12 mouse cellular contexts compared by ENCODE assay signal in genomic region chr12:91642426-91643093, GRCm38 (mm10). TPM values are rescaled to one million over a fixed set of nuclear protein-coding genes. Genes with fewer than 3 reads are reported as not detected.
DNase-seq lines count a peak whose midpoint lies in the region; ATAC-seq and TF ChIP-seq lines count a peak whose summit lies in the region.
"Had no signal": no experiment of that assay in that cellular context is flagged by ENCODE, and none has a peak within 500 bp of the region (broad histone marks: within the 10 kb centered on the region; RNA-seq: fewer than 3 reads in every experiment).

No protein-coding gene starts in this region.

- H3K4me1 ChIP-seq in forebrain, embryonic 11.5 days (replicated peaks; ENCODE audit: control insufficient read depth, insufficient read depth, low read length) = peaks cover 5% of the 10 kb centered on the region; the same call in 1 of the 2 replicates
- peaks cover 20% of the 10 kb centered on the region for H3K4me1 ChIP-seq in hindbrain, embryonic 13.5 days (replicated peaks)
- H3K4me1 ChIP-seq in midbrain, embryonic 16.5 days (ENCODE audit: control insufficient read depth, insufficient read depth, low read length) = peaks cover 17% of the 10 kb centered on the region

- no peak for TF ChIP-seq CTCF in layer of hippocampus, adult 2 months (conservative IDR thresholded peaks at IDR 0.05)

- peak overlapping the region; percentile 51; the same call in 1 of the 2 replicates for H3K27ac ChIP-seq in layer of hippocampus, adult 2 months
- peak overlapping the region; percentile 61 for H3K27ac ChIP-seq in forebrain, embryonic 11.5 days (ENCODE audit: low read depth, low read length)
- H3K27ac ChIP-seq in hindbrain, embryonic 13.5 days = peak overlapping the region; percentile 83
- 0 out of 2 replicates have a peak overlapping the region, but pooled peaks have one; percentile 26 for H3K27ac ChIP-seq in midbrain, embryonic 16.5 days (ENCODE audit: low read length)

- 0 out of 2 replicates have a peak, but pooled peaks have one; percentile 8 for ATAC-seq in forebrain, embryonic 11.5 days (replicated peaks; ENCODE audit: low FRiP score)
- ATAC-seq in hindbrain, embryonic 13.5 days (ENCODE audit: low FRiP score) = peak; percentile 58
- ATAC-seq in midbrain, embryonic 16.5 days = no peak
- ATAC-seq: intestine, embryonic 16.5 days had no signal

- no peaks in the 10 kb centered on the region for H3K27me3 ChIP-seq in forebrain, embryonic 11.5 days (ENCODE audit: control insufficient read depth, insufficient read depth, low read length)
- H3K27me3 ChIP-seq in hindbrain, embryonic 13.5 days = no peaks in the 10 kb centered on the region
- no peaks in the 10 kb centered on the region for H3K27me3 ChIP-seq in midbrain, embryonic 16.5 days (ENCODE audit: control insufficient read depth, insufficient read depth, low read depth, low read length)

- H3K9ac ChIP-seq in forebrain, embryonic 11.5 days (ENCODE audit: low read length) = no peak overlapping the region
- H3K9ac ChIP-seq in hindbrain, embryonic 13.5 days = peak overlapping the region; percentile 35; the same call in 1 of the 2 replicates
- no peak overlapping the region for H3K9ac ChIP-seq in midbrain, embryonic 16.5 days (ENCODE audit: low read depth, low read length)

- WGBS in forebrain, embryonic 11.5 days = 78% methylated on average over 12 of the region's 12 CpGs
- WGBS in hindbrain, embryonic 13.5 days = 52% methylated on average over 12 of the region's 12 CpGs
- 54% methylated on average over 12 of the region's 12 CpGs for WGBS in midbrain, embryonic 16.5 days

- H3K9me3 ChIP-seq in forebrain, embryonic 11.5 days (ENCODE audit: control insufficient read depth, low read length) = no peaks in the 10 kb centered on the region
- no peaks in the 10 kb centered on the region for H3K9me3 ChIP-seq in hindbrain, embryonic 13.5 days
- H3K9me3 ChIP-seq in midbrain, embryonic 16.5 days (replicated peaks; ENCODE audit: control insufficient read depth, low read length, poor library complexity, severe bottlenecking) = no peaks in the 10 kb centered on the region

- intact Hi-C loops in heart, postnatal 10 days (cut with DNase I) = no loop called here

- no peak for DNase-seq in layer of hippocampus, adult 2 months (ENCODE audit: low spot score in 2 of 2)
- DNase-seq in layer of hippocampus, adult 9-10 months (ENCODE audit: low spot score) = no peak
- DNase-seq in forebrain, embryonic 11.5 days (ENCODE audit: low spot score) = no peak
- DNase-seq in heart, postnatal 10 days = no peak
- no peak for DNase-seq in kidney, postnatal 4 days
- no peak for DNase-seq in adrenal gland, postnatal 36 days
- DNase-seq: B cell, adult 2 months; cerebellum, adult 11-12 months; heart, postnatal 14 days had no signal

- no peak overlapping the region for H3K4me2 ChIP-seq in forebrain, embryonic 11.5 days (ENCODE audit: low read depth, low read length, severe bottlenecking)
- no peak overlapping the region for H3K4me2 ChIP-seq in hindbrain, embryonic 13.5 days
- no peak overlapping the region for H3K4me2 ChIP-seq in midbrain, embryonic 16.5 days (ENCODE audit: low read length)

- H3K36me3 ChIP-seq in forebrain, embryonic 11.5 days (ENCODE audit: control insufficient read depth, insufficient read depth, low read length) = peaks cover 1% of the 10 kb centered on the region; the same call in 1 of the 2 replicates
- peaks cover 5% of the 10 kb centered on the region for H3K36me3 ChIP-seq in hindbrain, embryonic 13.5 days
- H3K36me3 ChIP-seq in midbrain, embryonic 16.5 days (ENCODE audit: control insufficient read depth, insufficient read depth, low read length) = peaks cover under 1% of the 10 kb centered on the region

- no peak overlapping the region for H3K4me3 ChIP-seq in layer of hippocampus, adult 2 months
- no peak overlapping the region for H3K4me3 ChIP-seq in forebrain, embryonic 11.5 days (ENCODE audit: low read depth, low read length)
- no peak overlapping the region for H3K4me3 ChIP-seq in hindbrain, embryonic 13.5 days
- no peak overlapping the region for H3K4me3 ChIP-seq in midbrain, embryonic 16.5 days (ENCODE audit: low read depth, low read length)

RNA-seq across cellular contexts. Expression of gene Gtf2a1, which starts 52.3 kb away (rescaled TPM):
- total RNA-seq in layer of hippocampus, adult 2 months (2021) = 10 to 100 TPM; 52.2 to 53.0 TPM
- polyA plus RNA-seq in forebrain, embryonic 11.5 days (2014; fragmentation: Nextera tagmentation; extraction: Ambion mirVana) = 45.5 and 47.9 TPM in 2 replicates
- 74.1 and 77.0 TPM in 2 replicates for polyA plus RNA-seq in hindbrain, embryonic 13.5 days (2015; fragmentation: Nextera tagmentation; extraction: Ambion mirVana)
- 68.0 and 72.2 TPM in 2 replicates for polyA plus RNA-seq in midbrain, embryonic 16.5 days (2015; fragmentation: Nextera tagmentation; extraction: Ambion mirVana)
- total RNA-seq in heart, postnatal 10 days (2021) = 10 to 100 TPM; 24.4 to 30.4 TPM
- total RNA-seq in adrenal gland, postnatal 36 days (2021) = 10 to 100 TPM; 34.9 to 51.0 TPM

Comparison
In these comparisons a context has a peak if more than half of its experiments do, and no peak if none do; other contexts are left out.
1. H3K27ac ChIP-seq: peak in every context shown above with its lines; median percentile 83 in hindbrain, embryonic 13.5 days; 61 in forebrain, embryonic 11.5 days; 51 in layer of hippocampus, adult 2 months; 26 in midbrain, embryonic 16.5 days.